Mouse (Mus musculus) G1E (cell line): ENCODE measurements around the gene Senp7.

Experiments
- CTCF ChIP-seq: IDR thresholded peaks from 2 replicates; pipeline ENCODE4 v1.5.1; 2012; ENCODE audit warnings: low read depth, low read length, inconsistent platforms, mixed read lengths
- GATA2 ChIP-seq: IDR thresholded peaks from 2 replicates; pipeline ENCODE4 v1.6.1; 2012; ENCODE audit warnings: low read depth, low read length, inconsistent platforms, borderline replicate concordance
- TAL1 ChIP-seq: conservative IDR thresholded peaks from 2 replicates; pipeline ENCODE4 v1.6.1; 2012; ENCODE audit warnings: low read depth, low read length, inconsistent platforms, mixed read lengths

DNA sequence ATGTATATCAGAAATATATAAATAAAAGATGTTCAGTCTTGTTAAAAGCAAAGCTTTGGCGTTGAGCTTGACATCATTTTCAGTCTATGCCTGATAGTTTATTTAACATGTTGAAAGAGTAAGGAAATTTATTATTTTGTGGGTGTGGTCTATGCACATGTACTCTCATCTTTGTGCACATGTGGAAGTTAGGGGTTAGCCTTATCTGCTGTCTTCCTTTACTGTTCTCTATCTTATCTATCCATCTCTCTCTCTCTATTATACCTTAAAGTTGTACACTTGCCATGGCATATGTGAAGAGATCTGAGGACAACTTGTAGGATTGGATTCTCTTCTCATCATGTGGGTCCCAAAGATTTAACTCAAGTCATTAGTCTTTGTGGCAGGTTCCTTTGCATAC is 39.3 kb upstream of the Senp7 start:
- TF ChIP-seq CTCF = no peak
- no peak for TF ChIP-seq TAL1
- no peak for TF ChIP-seq GATA2
